Mouse (Mus musculus) frontal cortex, adult 2 months (tissue): ENCODE measurements around the gene Card11. TPM values are rescaled to one million over a fixed set of nuclear protein-coding genes. Genes with fewer than 3 reads are reported as not detected.

ENCODE experiments used
- polyA plus RNA-seq: library from polyadenylated mRNA; depleted of rRNA; stranded (reverse); fragments of >200 nt; gene quantifications from 2 replicates; pipeline ENCODE4 v1.2.3, GENCODE M21; 2012; rRNA removed

The Card11 gene
- polyA plus RNA-seq, 1 experiment, result 0.20 TPM

Other genes starting within 250 kb of the Card11 start
- 78.0 TPM in 2 replicates for gene Gna12, start 170.2 kb downstream of the Card11 start, polyA plus RNA-seq
- gene Sdk1, start 240.9 kb upstream of the Card11 start, polyA plus RNA-seq, result 3.5 and 4.0 TPM in 2 replicates